Mouse (Mus musculus) CD8-positive naive resting alpha-beta T cell, adult 2 months (primary cell): ENCODE measurements around the gene Prn.

ENCODE experiments used
- DNase-seq, 2 experiments: peaks; one replicate each; pipeline ENCODE4 v3.0.0; 2022; ENCODE audit warnings: low read depth in 2 of 2, low spot score in 2 of 2

Prn gene

GRCm38 (mm10) chr2:131906266-131906665 lies 3.5 kb upstream of the Prn start:
- DNase-seq, result no peak

DNA sequence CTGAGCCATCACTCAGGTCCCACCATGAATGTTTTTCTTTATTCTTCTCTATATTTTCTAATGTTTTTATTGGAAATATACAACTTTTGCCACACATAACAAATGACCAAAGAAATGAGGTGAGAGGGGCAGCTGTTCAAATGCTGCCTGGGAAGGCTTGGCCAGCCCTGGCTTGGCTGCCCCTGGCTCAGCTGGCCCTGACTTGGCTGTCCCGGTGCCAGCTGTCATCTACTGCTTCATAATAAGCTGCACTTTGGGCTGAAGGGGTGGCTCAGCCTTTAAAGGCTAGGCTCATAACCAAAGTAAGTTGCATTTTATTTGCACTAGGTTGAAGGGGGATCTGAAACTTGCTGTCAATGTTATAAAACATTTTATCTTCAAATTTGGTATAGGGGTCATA lies 2.9 kb upstream of the Prn start:
- no peak for DNase-seq

- no peak for DNase-seq
Observed at GRCm38 (mm10) chr2:131907311-131907710, 2.4 kb upstream of the Prn start.

GRCm38 (mm10) chr2:131908351-131908861 lies 1.4 kb upstream of the Prn start:
- no peak for DNase-seq

DNA sequence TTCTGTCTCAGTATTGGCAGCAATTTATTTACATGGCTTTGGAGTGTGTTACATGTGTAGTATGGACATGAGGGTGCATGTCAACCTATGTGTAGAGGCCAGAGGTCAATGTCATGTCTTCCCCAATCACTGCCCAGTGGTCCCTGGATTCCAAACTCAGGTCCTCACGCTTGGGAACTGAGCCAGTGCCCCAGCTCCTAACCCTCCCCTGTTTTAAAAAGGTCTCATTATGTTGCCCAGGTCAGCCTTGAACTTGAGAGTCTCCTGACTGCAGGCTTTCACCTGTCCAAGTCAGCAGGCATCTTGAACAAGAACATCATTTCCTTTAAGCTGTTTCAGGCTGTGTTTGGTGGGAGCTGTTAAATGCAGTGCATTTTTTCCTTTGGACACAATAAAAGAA lies 851 bp upstream of the Prn start:
- no peak for DNase-seq

DNA sequence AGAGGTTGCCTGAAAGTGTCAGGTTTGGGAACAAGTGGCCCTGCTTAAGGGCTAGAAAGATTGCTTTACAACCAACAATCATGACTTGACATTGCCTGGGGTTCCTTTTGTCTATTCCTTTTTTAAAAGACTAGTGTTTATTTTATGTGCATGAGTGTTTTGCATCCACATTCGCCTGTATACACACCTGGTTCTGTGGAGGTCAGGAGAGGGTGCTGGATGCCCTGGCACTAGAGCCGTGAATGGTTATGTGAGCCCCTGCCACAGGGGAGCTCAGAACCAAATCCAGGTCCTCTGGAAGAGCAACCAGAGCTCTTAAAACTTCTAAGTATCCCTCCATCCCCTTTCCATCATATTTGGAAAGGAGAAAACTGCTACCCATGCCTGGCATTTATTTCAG lies 1.1 kb downstream of the Prn start:
- no peak for DNase-seq

GRCm38 (mm10) chr2:131911341-131911740 lies 1.6 kb downstream of the Prn start:
- no peak for DNase-seq

DNA sequence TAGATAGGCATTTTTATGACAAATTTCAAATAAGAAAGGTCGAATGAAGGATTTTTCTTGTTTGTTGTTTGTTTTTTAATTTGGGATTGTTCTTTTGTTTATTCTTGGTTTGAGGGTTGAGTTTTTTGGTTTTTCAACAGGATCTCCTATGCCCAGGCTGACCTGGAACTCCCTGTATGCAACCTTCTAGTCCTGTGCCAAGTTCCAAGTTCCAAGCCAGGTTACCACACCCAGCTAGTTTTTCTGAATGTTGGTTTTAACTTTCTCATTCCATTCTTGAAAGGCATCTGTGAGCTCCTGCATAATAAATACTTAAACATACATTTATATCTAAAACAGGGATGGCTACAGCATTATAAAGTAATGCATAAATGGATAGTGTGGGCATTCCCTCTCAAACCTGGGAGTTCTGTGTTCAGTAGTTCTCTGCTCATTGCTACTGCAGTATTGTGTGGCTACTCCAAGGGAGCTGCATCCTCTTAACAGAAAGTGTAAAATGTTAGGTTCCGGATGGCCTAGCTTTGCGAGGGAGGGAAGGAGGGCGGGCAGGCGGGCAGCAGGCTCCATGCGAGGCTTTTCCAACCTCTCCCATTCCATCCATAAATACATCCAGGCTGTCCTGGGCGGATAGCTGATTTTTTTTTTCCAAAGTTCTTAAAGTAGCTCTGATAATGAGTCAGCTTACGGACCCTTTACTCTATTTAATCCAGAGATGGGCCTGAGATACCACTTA lies 2.9 kb downstream of the Prn start:
- no peak for DNase-seq

DNA sequence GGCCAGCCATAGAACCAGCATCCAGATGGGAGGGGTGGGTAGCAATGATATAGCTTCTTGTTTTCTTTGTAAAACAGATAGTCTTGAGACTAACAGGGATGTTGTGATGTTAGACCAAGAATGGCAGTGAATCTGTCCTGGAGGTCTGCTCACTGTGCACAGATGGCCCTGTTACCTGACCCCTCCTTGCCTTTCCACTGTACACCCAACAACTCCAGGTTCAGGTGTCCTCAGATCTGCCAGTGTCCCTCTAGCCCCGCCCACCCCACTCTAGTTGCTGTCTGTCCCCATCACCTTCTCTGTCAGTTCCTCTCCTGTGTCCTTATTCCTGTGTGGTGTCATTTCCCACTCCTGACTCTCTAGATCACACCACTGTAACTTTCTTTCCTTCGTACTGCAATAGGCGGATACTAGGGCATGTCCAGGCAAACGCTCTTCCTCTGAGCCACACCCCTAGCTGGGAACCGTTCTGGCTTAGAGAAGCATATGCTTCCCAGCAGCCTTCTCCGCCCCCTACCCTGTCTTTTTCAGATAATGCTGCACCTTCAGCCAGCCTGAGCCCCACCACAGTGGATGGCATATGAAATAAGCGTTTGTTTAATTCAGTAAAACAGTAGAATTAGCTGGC lies 22.6 kb downstream of the Prn start:
- no peak for DNase-seq

DNA sequence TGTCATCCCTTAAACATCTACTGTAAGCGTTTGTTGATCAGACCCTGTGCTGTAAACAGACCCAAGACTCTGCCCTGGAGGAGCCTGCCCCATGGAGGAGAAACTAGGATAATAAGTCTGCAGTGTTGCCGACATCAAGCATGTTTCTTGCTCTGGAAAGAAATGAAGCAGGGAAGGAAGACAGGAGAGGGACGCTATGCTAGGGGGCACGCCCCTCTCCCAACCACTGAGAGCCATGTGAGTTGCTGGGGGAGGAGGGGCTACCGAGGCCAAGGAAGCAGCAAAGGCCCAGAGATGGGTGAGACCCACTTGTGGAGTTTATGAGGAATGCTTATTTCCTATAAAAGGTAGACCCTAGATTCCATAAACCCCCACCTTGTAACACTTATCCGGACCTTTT lies 23.3 kb downstream of the Prn start:
- no peak for DNase-seq

- DNase-seq, result no peak
Observed at GRCm38 (mm10) chr2:131933598-131933997, 23.8 kb downstream of the Prn start.

- DNase-seq, result no peak
Observed at GRCm38 (mm10) chr2:131934243-131934642, 24.5 kb downstream of the Prn start.

- no peak for DNase-seq
Observed at GRCm38 (mm10) chr2:131935390-131936105, 25.8 kb downstream of the Prn start.

- DNase-seq, result no peak
Observed at GRCm38 (mm10) chr2:131936410-131936809, 26.7 kb downstream of the Prn start.

DNA sequence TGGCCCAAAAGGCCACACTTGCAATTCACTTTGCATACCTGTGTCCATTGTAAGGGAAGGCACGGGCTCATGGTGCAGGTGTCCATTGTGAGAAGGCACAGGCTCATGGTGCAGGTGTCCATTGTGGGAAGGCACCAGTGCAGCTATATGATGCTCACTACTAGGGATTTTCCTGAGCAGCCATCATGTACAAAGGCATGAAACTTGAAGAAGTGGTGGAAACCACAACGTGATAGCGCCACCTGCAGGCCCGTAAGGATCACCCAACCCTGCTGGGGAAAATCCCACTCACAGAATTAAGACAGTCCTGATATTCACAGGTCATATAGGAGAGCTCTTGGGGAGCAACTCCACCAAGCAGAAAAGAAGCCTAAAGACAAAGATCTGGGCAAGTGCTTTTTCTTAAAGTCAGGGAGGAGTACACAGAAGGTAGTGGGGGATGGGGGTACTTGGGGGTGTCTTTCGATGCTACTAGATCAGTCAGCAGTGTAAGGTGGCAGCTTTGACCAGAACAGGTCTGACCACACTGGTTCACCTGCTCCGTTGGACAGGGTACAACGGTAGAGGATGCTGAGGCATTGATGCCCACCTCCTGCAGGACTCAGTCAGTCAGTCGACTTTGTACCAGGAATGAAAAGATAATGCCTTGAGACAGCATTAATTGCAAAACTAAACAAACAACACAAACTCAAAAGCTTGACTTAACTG lies 29.8 kb downstream of the Prn start:
- DNase-seq, result peak; percentile 27 to 32

DNA sequence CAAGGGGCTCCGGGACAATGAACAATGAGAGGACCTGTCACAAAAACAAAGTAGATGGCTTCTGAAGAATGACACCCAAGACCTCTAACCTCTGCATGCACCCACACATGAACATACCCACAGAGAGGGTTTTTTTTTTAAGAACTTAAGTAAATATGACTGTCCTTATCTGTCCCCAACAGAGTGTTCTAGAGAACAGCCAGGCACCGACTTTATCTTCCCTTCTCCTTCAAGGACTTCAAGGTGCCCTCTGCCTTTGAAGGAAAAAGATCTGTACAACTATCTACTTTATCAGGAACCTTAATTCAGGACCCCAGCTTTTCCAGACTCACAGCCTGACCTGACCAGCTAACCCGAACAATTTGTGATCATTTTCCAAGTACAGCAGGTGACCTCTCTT lies 30.7 kb downstream of the Prn start:
- no peak for DNase-seq

GRCm38 (mm10) chr2:131941501-131941900 lies 31.7 kb downstream of the Prn start:
- DNase-seq, result no peak

GRCm38 (mm10) chr2:131944370-131944769 lies 34.6 kb downstream of the Prn start:
- no peak for DNase-seq

DNA sequence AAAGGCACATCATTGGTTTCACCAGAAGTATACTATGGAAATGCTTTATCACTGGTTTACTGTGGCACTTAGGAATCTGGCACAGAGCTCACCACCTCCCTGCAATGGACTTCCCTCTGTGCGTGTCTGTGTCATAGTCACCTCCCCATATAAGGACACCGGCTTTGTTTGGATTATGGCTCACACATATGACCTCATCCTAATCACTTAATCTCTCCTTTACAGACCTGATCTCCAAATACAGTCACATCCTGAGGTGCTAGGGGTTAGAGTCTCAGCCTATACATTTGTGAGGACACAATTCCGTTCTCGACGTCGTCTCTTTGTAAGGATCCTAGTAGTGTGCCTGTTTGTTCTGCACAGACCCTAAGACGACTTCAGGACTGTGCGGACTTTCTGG lies 35.5 kb downstream of the Prn start:
- no peak for DNase-seq

DNA sequence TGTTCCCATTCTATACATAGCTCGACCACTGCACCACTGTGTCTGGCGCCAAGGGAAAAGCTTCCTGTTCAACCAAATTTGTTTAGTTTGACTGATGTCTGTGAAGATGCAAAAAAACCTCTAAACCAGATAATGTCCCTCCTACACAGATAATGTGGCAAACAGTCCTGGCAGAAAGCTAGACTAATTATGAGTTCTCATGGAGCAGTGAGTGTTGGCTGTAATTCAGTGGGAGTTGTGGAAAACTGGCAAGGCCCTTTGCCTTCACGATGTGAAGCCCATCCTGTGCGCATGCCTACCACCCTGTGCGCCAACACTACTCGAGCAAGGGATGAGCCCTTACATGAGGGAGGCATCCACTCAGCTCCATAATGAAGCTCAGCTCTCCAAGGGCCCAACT lies 36.0 kb downstream of the Prn start:
- DNase-seq, result no peak

- DNase-seq, result no peak
Observed at GRCm38 (mm10) chr2:131946351-131946750, 36.6 kb downstream of the Prn start.

DNA sequence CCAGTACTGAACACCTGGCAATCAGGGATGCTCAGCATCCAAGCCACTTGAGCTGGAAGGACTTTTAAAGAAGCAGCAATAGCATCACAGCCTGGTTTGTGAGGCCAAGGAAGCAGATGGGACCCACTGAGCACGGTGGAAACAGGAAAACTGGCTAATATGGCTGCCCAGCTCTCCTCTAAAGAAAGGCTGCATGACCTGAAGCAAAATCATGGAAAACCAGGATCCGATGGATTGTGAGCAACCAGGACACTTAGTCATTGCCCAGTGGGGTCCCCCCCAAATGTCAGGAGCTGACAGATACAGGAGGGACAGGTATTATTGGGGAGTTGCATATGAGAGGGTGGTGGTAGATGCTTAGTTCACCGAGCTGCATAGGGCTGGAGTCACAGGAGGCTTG lies 38.4 kb downstream of the Prn start:
- no peak for DNase-seq
